Mouse (Mus musculus): ENCODE data around the gene Sytl3.

- TF ChIP-seq USF1 (IDR thresholded peaks at IDR 0.05; ENCODE audit: low read depth) (no peak), CTCF (IDR thresholded peaks at IDR 0.05; ENCODE audit: control insufficient read depth, insufficient read depth, insufficient read length) (no peak), CEBPB (IDR thresholded peaks at IDR 0.05; ENCODE audit: low read depth) (no peak), MYOD1 (IDR thresholded peaks at IDR 0.05; ENCODE audit: control insufficient read depth, insufficient read length, low read depth) (no peak)
Observed at GRCm38 (mm10) chr17:6777629-6778331, 118.9 kb downstream of the Sytl3 start.
